Mouse (Mus musculus) thymus, adult 2 months (tissue): ENCODE results near the gene Epha5. TPM values are rescaled to one million over a fixed set of nuclear protein-coding genes. Genes with fewer than 3 reads are reported as not detected.

ENCODE experiments used
- DNase-seq: peaks from one replicate; pipeline ENCODE4 v3.0.0; 2021
- H3K27ac ChIP-seq: fragments of 200-500 bp; 2 replicates; pipeline ENCODE4 v1.5.1; 2012; ENCODE audit warnings: low read length, control low read depth; ENCODE audit not compliant: control insufficient read depth, insufficient read depth
- H3K27me3 ChIP-seq: fragments of 200-500 bp; 2 replicates; pipeline ENCODE4 v1.6.1; 2012; ENCODE audit warnings: mild to moderate bottlenecking, low read length, moderate library complexity, mixed read lengths; ENCODE audit not compliant: control insufficient read depth, insufficient read depth
- H3K36me3 ChIP-seq: fragments of 200-500 bp; 2 replicates; pipeline ENCODE4 v1.6.1; 2012; ENCODE audit warnings: mild to moderate bottlenecking, low read length, moderate library complexity; ENCODE audit not compliant: control insufficient read depth, insufficient read depth
- H3K4me1 ChIP-seq: fragments of 200-500 bp; replicated peaks from 2 replicates; pipeline ENCODE4 v1.6.1; 2012; ENCODE audit warnings: low read length; ENCODE audit not compliant: control insufficient read depth, insufficient read depth
- H3K4me3 ChIP-seq: fragments of 200-500 bp; 2 replicates; pipeline ENCODE4 v1.5.1; 2012; ENCODE audit warnings: mild to moderate bottlenecking, low read length, control low read depth, moderate library complexity; ENCODE audit not compliant: control insufficient read depth, insufficient read depth
- CTCF ChIP-seq: fragments of 200-500 bp; IDR thresholded peaks from 2 replicates; pipeline ENCODE4 v1.5.1; 2012; ENCODE audit warnings: mild to moderate bottlenecking, control low read depth, low read length, moderate library complexity, borderline replicate concordance; ENCODE audit not compliant: control insufficient read depth, poor library complexity, insufficient read depth; ENCODE audit errors: extremely low read depth
- POLR2A ChIP-seq: fragments of 200-500 bp; IDR thresholded peaks from 2 replicates; pipeline ENCODE4 v1.6.1; 2012; ENCODE audit warnings: mild to moderate bottlenecking, low read length, control low read depth, moderate library complexity; ENCODE audit not compliant: control insufficient read depth, poor library complexity, insufficient read depth; ENCODE audit errors: extremely low read depth
- WGBS: fragments of 180-500 bp; shearing (Covaris S2); methylation state at CpG from one replicate; pipeline ENCODE4 v1.1.7; 2018; 5-methylcytosine and 5-hydroxymethylcytosine counted together
- polyA plus RNA-seq: library from polyadenylated mRNA; depleted of rRNA; stranded (reverse); fragments of >200 nt; gene quantifications from 2 replicates; pipeline ENCODE4 v1.2.3, GENCODE M21; 2012; rRNA removed

The Epha5 gene
- polyA plus RNA-seq, result not detected in 2 replicates

DNA sequence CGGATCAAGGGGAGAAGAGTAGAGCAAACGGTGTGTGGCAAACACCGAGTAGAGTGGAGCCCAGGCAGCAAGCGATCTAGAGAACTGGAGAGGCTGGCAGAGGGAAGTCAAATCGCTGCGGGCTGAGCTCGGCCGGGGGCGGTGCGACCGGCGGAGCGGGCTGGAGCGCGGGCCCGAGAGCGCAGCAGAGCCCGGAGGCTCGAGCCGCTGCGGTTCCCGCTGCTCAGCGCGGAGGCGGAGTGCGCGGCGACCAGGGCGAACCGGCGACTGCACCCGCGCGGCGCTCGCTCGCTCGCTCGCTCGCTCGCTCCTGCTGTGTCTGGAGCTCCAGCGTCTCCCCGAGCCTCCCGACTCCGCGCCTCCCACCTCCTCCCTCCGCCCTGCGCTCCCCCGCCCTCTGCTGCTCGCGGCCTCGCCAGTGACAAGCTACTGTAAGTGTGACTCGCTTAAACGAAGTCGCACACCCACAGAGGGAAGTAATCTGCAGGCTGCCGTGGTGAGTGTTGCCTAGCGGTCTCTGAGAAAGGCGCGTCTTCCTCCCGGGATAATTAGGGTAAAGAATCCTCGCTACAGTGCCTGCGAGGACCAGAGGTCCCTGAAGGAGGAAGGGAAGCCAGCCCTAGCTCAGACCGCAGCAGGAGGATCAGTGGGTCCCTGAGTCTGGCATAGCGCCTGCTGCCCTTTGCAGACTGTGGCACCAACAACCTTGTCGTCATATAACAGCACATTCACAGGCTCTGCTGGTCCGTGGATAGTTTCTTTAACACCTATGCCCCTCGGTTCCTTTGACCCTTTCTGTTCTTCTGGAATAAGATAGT lies at the start of gene Epha5:
TSS of gene Epha5 (minus strand) at position 321 of the 818 bp plus-strand sequence.
- WGBS, result 3% methylated on average over 67 of the region's 67 CpGs
- no peaks in the 10 kb centered on the region for H3K36me3 ChIP-seq
- no peak for DNase-seq

DNA sequence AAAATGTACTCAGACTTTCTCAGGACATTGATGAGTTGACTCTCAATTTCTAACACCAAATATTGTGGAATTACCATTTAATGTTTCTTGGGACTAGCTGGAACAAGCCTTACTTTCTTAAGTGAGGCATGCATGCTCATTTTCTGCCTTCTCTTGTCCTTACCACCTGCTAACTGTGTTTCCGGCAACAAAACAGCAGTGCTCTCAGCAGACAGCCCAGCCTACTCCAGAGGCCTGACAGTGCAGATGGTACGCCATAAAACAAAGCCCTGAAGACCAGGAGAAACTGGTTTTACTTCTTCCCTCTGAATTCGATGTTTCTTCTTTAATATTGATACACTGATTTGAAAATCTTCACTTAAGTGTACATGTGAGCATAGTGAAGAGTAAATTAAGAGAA lies 39.0 kb upstream of the Epha5 start:
- H3K27me3 ChIP-seq, result no peaks in the 10 kb centered on the region
- H3K4me3 ChIP-seq, result no peak overlapping the region
- WGBS, result 86% methylated on average over 3 of the region's 3 CpGs

More for the DNA sequence above, at the start of gene Epha5:
- no peak for TF ChIP-seq POLR2A
- Histone ChIP-seq H3K27ac (no peak within 1 kb of the TSS), H3K4me1 (no peaks in the 10 kb centered on the region), H3K4me3 (no peak within 1 kb of the TSS), H3K27me3 (no peaks in the 10 kb centered on the region)

DNA sequence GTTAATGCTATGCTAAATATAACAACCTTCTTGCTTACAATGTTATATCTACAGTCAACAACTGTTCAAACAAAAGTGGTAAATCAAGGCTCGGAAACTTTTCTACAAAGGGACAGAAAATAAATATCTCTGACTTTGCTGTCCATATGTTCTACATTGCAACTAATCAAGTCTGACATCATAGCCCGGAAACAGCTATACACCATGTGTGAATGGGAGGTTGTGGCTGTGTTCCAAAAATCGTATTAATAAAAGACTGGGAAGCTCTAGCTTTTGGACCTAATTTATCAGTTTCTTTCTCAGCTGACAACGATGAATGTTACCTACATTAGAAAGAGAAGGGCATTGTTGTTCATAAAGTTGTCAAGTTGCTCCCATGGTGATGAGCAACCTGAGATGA lies 37.5 kb upstream of the Epha5 start:
- Histone ChIP-seq H3K36me3 (no peaks in the 10 kb centered on the region), H3K27me3 (no peaks in the 10 kb centered on the region), H3K4me1 (no peaks in the 10 kb centered on the region), H3K4me3 (no peak overlapping the region), H3K27ac (no peak overlapping the region)
- DNase-seq, result no peak
- TF ChIP-seq CTCF, result no peak
- TF ChIP-seq POLR2A, result no peak
- 86% methylated on average over 4 of the region's 4 CpGs for WGBS

More for the DNA sequence above, 39.0 kb upstream of the Epha5 start:
- Histone ChIP-seq H3K36me3 (no peaks in the 10 kb centered on the region), H3K27ac (no peak overlapping the region), H3K4me1 (no peaks in the 10 kb centered on the region)
- no peak for DNase-seq
- no peak for TF ChIP-seq POLR2A
- no peak for TF ChIP-seq CTCF

DNA sequence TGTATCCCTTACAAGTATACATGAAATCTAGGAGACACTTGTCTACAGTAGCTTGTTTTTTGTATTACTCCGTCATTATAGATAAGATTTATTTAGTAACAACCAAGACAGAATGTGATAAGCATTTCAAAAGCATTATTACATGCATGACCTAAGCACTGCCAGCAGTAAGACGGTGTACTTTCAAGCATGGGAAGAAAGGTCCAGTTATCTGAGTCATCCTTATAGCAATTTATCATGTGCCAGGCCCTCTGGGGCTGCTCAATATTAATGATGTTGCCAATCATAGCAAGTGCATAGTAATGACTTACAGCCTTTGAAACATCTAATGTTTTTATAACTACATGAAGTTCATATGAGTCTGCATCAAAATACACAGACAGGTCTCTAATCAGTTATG lies 36.7 kb upstream of the Epha5 start:
- TF ChIP-seq CTCF, result no peak
- TF ChIP-seq POLR2A, result no peak
- Histone ChIP-seq H3K4me3 (no peak overlapping the region), H3K4me1 (no peaks in the 10 kb centered on the region), H3K27me3 (no peaks in the 10 kb centered on the region), H3K27ac (no peak overlapping the region), H3K36me3 (no peaks in the 10 kb centered on the region)
- no peak for DNase-seq
- WGBS, result 87% methylated on average over 2 of the region's 2 CpGs

DNA sequence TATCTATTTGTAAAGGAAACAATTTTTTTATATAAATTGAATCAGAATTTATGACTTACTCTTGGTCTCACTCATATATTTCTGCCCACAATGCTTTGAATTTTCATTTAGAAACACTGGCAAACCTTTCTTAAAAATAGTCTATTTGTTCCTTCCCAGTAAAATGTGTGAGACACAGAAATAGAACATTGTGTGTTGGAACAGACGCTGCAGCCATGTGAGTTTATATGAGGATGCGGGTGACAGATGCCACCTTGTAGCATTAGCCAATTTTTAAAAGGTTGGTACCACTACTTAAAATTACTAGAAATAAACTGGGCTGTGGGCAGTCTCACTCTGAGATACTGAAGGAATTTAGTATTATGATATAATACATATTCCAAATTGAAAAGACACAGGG lies 23.1 kb upstream of the Epha5 start:
- Histone ChIP-seq H3K27ac (no peak overlapping the region), H3K4me1 (no peaks in the 10 kb centered on the region), H3K4me3 (no peak overlapping the region), H3K27me3 (no peaks in the 10 kb centered on the region), H3K36me3 (no peaks in the 10 kb centered on the region)
- 92% methylated on average over 2 of the region's 2 CpGs for WGBS
- DNase-seq, result no peak
- no peak for TF ChIP-seq CTCF
- TF ChIP-seq POLR2A, result no peak

GRCm38 (mm10) chr5:84415961-84416821 lies 991 bp downstream of the Epha5 start:
- DNase-seq, result no peak
- H3K4me1 ChIP-seq, result no peaks in the 10 kb centered on the region
- H3K4me3 ChIP-seq, result no peak overlapping the region
- WGBS, result 3% methylated on average over 45 of the region's 45 CpGs
- no peak overlapping the region for H3K27ac ChIP-seq
- no peaks in the 10 kb centered on the region for H3K36me3 ChIP-seq
- no peak for TF ChIP-seq CTCF
- no peak for TF ChIP-seq POLR2A
- no peaks in the 10 kb centered on the region for H3K27me3 ChIP-seq
